Mouse (Mus musculus) B cell, adult 2 months (primary cell): Measurements from ENCODE around the gene Ugt1a9.

Experiments used
- DNase-seq, 2 experiments: peaks; one replicate each; pipeline ENCODE4 v3.0.0; 2022

The Ugt1a9 gene

GRCm38 (mm10) chr1:88186325-88186935, 115.8 kb downstream of the Ugt1a9 start:
- no peak for DNase-seq

DNA sequence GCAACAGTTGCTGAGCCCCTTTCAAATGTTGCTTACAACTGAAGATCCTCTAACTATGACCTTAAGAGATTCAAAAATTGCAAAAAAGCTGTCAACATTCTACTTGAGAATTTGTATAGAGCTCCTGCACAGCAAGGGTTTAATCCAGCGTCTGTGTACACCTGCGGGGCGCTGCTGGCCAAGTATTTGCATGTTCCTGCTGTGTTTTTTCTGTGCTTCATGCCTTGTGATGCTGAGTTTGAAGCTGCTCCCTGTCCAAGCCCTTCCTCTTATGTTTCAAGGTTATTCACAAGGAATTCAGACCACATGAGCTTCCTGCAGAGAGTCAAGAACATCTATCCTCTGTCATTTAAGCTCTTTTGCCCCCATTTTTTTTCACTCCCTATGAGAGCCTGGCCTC, 121.5 kb downstream of the Ugt1a9 start:
- no peak for DNase-seq

GRCm38 (mm10) chr1:88195687-88196086, 125.1 kb downstream of the Ugt1a9 start:
- no peak for DNase-seq

- DNase-seq: no peak
Measured at GRCm38 (mm10) chr1:88197443-88197842, 126.8 kb downstream of the Ugt1a9 start.

DNA sequence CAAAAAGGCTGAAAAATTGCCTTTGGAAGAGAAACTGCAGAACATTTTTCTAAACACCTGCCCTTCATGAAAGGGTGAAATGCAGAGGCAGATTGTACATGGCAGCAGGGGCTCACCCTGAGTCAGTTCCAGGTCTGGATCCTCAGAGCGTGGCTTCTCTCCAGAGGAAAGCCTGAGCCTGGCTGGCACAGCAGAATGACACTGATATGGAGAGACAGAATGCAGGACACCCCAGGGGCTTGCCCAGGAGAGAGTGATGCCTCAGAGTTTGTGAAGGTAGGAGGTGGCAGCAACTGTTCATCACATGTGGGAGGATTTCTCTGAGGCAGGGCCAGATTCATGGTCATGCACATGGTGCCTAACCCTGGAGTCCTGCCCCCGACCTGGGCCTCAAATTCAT, 129.4 kb downstream of the Ugt1a9 start:
- no peak for DNase-seq

GRCm38 (mm10) chr1:88200456-88200855, 129.9 kb downstream of the Ugt1a9 start, which contains the start of gene Ugt1a2:
TSS of gene Ugt1a2 (plus strand) at chr1:88200601.
- DNase-seq: no peak

DNA sequence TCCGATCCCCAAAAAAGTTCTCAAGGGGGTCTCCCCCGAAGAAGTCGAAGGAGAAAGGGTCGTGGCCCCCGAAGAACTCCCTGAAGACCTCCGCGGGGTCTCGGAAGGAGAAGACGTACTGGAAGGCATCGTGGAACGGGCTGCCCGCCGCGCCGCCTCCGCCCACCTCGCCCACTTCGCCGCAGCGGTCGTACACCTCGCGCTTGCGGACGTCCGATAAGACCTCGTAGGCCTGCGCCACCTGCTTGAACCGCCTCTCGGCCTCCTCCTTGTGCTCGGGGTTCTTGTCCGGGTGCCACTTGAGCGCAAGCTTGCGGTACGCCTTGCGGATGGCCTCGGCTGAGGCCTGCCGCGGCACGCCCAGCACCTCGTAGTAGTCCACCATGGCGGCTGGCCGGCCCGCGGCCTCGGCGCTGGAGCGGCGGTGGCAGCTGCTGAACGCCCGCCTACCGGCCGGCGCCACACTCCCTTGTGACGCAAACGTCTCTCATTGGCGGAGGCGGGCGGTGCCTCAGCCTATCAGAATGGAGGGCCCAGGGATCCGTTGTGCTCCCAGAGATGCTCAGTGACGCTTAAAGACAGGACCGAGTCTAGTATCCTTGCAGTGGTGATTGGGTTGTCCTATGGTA, 134.8 kb downstream of the Ugt1a9 start, which contains the start of gene Dnajb3:
Gene Dnajb3 (minus strand): TSS at position 489 of the 629 bp plus-strand sequence.
- DNase-seq: peak; percentile 64 to 66

DNA sequence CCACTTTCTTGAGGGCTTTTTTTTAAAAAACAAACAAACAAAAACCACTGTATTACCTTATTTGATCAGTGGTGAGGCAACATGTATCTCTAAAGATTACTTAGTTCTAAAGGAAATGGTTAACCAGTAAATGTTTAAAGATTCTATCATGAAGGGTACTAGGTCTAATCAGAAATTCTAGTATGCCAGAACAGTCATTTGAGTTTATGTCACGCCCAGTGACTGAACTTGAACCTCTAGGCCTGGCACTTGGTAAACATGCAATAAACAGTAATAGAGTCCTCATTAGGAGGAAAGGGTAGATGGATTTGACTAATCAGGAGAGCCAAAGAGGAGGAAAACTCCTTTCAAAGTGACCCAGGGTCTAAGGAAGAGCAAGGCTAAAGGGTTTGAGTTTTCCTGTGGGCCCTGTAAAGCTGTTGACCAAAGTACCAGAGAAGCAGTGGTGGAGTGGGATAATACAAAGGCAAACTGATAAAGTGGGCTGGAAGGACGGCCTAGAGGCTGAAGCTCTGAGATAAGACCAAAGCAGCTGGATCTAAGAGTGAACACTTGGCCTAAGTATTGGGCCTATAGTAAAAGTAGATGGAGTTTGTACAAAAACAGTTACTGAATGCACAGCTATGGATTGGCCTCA, 136.4 kb downstream of the Ugt1a9 start:
- DNase-seq: no peak

DNA sequence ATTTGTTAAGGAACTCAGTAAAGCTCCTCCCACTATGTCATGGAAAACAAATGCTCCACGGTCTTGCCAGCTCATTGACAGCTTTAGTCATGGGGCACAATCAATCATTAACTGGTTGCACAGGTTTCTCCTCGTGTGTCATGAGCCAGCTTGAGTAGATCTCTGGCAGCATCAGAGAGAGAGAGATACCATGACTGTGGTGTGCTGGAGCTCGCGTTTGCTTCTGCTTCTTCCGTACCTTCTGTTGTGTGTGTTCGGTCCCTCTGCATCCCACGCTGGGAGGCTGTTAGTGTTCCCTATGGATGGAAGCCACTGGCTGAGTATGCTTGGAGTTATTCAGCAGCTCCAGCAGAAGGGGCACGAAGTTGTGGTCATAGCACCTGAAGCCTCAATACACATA, 141.2 kb downstream of the Ugt1a9 start, which contains the start of gene Ugt1a1:
Gene Ugt1a1 (plus strand): TSS at position 148 of the 400 bp plus-strand sequence.
- DNase-seq: no peak

- no peak for DNase-seq
Measured at GRCm38 (mm10) chr1:88212341-88213045, 141.9 kb downstream of the Ugt1a9 start.

DNA sequence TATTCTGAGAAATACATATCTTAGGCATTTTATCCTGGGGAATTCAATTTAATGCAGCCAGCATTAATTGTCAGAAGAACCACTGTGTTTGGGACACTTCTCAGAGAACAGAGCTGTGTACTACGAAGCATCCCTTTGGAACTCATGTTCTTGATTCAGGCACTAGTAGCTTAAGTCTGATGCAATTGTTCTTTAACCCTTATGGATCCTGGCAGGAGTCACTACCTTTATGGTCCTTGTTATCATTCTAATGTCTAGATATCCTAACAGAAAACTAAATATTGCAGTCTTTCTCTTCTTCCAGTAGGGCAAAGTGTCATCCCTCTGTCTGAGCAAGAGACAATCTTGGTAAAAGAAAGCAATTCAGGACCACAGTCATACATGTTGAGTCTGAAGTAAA, 142.5 kb downstream of the Ugt1a9 start:
- DNase-seq: no peak

DNA sequence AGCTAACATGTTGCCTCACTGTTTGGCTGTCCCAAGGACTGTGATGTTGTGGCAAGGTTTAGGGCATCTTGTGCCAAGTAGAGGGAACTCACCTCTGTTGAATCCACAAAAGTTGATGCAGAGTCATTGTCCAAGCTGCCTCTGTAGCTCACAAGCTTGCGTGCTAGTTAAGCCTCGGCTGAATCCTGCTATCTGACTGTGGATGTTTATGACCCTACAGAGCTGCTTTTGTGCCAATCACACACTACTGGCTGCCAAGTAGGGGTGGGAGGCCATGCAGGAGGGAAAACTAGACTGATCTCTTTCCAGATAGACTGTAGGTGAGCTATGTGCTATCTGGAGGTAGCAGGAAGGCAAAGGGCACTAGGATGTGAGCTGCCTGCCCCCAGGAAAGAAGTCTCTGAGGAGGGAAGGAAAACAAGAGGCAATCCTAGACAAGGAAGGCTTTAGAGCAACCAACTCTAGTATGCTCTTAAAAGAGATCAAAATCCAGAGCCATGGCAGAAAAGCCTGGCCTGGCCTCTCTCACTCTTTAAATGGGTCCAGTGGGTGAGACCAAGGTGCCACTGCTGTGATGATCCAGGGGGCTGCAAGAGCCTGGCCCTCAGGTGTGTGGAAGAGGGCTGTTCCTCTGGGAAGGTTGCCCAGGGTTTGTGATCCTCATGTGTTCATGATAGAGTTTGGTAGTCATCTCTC, 143.3 kb downstream of the Ugt1a9 start:
- DNase-seq: no peak

DNA sequence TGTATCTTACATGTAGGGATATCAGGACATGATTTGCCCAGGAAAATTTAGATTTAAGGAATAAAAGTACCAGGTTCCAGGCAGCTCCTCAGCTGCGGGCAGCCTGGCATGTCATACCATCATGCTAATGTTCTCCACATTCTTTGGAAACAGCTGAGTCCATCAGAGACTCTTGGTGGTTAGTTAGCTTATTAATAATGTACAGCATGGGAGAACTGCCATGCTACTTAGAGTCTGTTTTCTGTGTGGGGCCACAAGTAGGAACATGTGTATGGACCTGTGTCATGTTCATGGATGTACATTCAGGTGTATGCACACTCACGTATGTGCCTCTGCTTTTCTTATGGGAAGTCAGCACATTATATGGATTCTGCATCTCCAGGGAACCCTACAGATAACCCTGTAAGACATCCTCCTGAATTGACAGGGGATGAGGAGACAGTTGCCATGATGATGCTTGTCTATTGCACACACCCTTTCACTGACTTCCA, 143.9 kb downstream of the Ugt1a9 start:
- DNase-seq: no peak

- no peak for DNase-seq
Measured at GRCm38 (mm10) chr1:88215466-88216380, 145.1 kb downstream of the Ugt1a9 start.

DNA sequence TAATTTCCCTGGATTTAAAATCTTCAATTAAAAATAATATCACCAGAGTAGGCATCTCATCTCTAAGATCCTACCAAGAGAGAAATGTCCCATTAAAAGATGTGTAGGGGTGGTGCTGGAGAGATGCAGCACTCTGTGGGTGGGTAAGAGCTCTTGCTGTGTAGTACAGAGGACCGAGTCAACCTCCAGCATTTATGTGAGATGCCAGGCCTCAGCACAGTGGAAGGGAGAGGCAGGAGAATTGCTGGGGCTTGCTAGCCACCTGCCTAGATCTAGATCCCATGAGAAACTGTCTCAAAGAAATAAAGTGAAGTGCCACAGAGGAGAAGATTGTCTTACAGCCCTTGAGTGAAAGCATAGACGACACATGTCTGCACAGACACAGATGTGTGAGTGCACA, 146.0 kb downstream of the Ugt1a9 start:
- no peak for DNase-seq

GRCm38 (mm10) chr1:88217144-88217543, 146.5 kb downstream of the Ugt1a9 start:
- peak in 1 of 2 experiments; percentile 14 for DNase-seq

GRCm38 (mm10) chr1:88217576-88217975, 147.0 kb downstream of the Ugt1a9 start:
- no peak for DNase-seq

GRCm38 (mm10) chr1:88218051-88218450, 147.5 kb downstream of the Ugt1a9 start:
- no peak for DNase-seq

GRCm38 (mm10) chr1:88218591-88218990, 148.0 kb downstream of the Ugt1a9 start:
- no peak for DNase-seq

GRCm38 (mm10) chr1:88219054-88219453, 148.5 kb downstream of the Ugt1a9 start:
- no peak for DNase-seq

DNA sequence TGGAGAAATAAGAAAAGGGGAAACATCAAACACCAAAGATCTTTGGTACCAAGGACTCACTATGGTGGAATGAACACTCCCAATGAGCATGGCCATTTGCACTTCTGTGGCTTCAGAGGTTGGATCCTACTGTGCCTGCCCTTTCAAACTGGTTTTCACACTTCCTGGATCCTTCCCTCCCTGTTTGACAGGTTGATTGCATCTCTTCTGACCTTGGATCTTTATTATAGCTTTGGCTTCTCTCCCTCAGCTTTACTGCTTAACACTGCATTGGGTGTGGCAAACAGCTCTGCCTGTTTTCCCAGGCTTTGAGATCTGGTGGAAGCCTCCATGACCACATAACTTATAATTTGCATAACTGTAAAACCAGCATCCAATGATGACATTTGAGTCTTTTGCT, 149.7 kb downstream of the Ugt1a9 start:
- no peak for DNase-seq

DNA sequence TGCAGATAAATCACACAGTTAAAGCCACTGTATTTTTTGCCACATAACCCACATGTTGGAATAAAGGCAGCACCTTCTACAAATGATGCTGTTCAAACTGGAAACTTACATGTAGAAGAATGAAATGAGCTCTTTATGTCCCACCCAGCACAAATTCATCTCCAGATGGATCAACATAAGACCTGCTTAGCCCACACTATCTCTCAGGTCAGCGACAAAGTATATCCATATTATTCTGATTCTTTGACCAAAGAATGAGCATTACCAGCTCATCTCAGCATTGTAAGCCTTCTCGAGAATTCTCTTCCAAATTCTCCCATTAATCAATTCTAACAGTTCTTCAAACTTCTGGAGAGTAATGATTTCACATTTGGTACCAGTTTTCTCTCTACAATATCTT, 151.6 kb downstream of the Ugt1a9 start:
- no peak for DNase-seq
